Mouse (Mus musculus) lung, embryonic 15.5 days (tissue): ENCODE measurements around the gene Tspan13. TPM values are rescaled to one million over a fixed set of nuclear protein-coding genes. Genes with fewer than 3 reads are reported as not detected.

Experiments used
- ATAC-seq: fragments of 200-750 bp; cut with Nextera tagmentation; 2 replicates; pipeline ENCODE4 v1.8.0; 2017; ENCODE audit warnings: moderate number of reproducible peaks, borderline replicate concordance; ENCODE audit not compliant: low FRiP score, low TSS enrichment; ENCODE audit errors: extremely low read depth
- H3K27ac ChIP-seq: fragments of 300-500 bp; sonication (generic); 2 replicates; pipeline ENCODE4 v1.5.1; 2015; ENCODE audit warnings: moderate library complexity, mild to moderate bottlenecking, inconsistent platforms
- H3K27me3 ChIP-seq: fragments of 300-500 bp; sonication (generic); 2 replicates; pipeline ENCODE4 v1.6.1; 2015; ENCODE audit warnings: inconsistent platforms
- H3K36me3 ChIP-seq: fragments of 300-500 bp; sonication (generic); 2 replicates; pipeline ENCODE4 v1.6.1; 2015; ENCODE audit warnings: inconsistent platforms
- H3K4me1 ChIP-seq: fragments of 300-500 bp; sonication (generic); 2 replicates; pipeline ENCODE4 v1.6.1; 2015; ENCODE audit warnings: inconsistent platforms
- H3K4me2 ChIP-seq: fragments of 300-500 bp; sonication (generic); 2 replicates; pipeline ENCODE4 v1.6.1; 2015; ENCODE audit warnings: inconsistent platforms, mild to moderate bottlenecking, moderate library complexity
- H3K4me3 ChIP-seq: fragments of 300-500 bp; sonication (generic); 2 replicates; pipeline ENCODE4 v1.5.1; 2015; ENCODE audit warnings: mild to moderate bottlenecking, inconsistent platforms
- H3K9ac ChIP-seq: fragments of 300-500 bp; sonication (generic); 2 replicates; pipeline ENCODE4 v1.6.1; 2015; ENCODE audit warnings: inconsistent platforms
- H3K9me3 ChIP-seq: fragments of 300-500 bp; sonication (generic); 2 replicates; pipeline ENCODE4 v1.6.1; 2016; ENCODE audit warnings: inconsistent platforms
- WGBS: fragments of 180-500 bp; shearing (Covaris S2); methylation state at CpG from one replicate; pipeline ENCODE4 v1.1.7; 2015; 5-methylcytosine and 5-hydroxymethylcytosine counted together
- polyA plus RNA-seq: library from polyadenylated mRNA; unstranded; fragments of >200 nt; fragmentation: Nextera tagmentation; extraction: Ambion mirVana; gene quantifications from 2 replicates; pipeline ENCODE4 v1.2.1, GENCODE M21; 2015

The Tspan13 gene
- polyA plus RNA-seq, 1 experiment from 2014 or later = 131 TPM

GRCm38 (mm10) chr12:35966768-35967141 is 75.5 kb downstream of the Tspan13 start:
- WGBS = 51% methylated on average over 7 of the region's 7 CpGs
- no peaks in the 10 kb centered on the region for H3K36me3 ChIP-seq

DNA sequence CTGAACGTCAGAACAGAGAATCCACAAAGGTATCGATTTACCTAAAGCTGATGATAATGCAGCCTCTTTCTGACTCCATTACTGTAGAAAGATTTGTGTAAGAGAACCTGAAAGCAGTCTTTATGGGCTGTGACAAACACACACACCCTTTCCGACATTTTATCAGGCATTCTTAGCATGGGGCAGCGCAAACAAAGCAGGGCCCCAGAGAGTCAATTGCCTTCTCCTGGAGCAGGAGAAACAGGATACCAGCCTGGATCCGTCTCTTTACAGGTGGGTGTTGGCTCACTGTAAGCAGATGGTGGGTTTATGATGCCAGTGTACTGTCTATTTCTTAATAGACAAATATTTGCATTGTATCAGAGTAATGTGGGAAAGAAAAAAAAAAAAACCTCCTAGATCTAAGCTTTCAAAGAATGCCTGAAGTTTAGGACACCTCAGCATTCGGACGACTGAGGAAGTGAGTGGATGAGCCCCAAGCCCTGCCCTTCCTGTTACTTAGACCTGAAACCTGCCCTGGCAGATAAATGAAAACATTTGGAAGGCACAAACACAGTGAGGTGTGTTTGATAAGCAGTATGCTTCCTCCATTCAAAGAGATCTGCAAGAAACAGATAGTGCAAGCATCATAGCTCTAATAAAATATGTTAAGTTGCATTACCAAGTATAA is 76.1 kb downstream of the Tspan13 start:
- Histone ChIP-seq H3K4me2 (no peak overlapping the region), H3K4me1 (no peaks in the 10 kb centered on the region), H3K4me3 (no peak overlapping the region), H3K9ac (no peak overlapping the region), H3K36me3 (no peaks in the 10 kb centered on the region), H3K9me3 (no peaks in the 10 kb centered on the region), H3K27me3 (no peaks in the 10 kb centered on the region), H3K27ac (no peak overlapping the region)
- 38% methylated on average over 7 of the region's 7 CpGs for WGBS
- no peak for ATAC-seq

More at GRCm38 (mm10) chr12:35966768-35967141, 75.5 kb downstream of the Tspan13 start:
- Histone ChIP-seq H3K9me3 (no peaks in the 10 kb centered on the region), H3K27ac (no peak overlapping the region), H3K4me1 (no peaks in the 10 kb centered on the region), H3K27me3 (no peaks in the 10 kb centered on the region), H3K4me3 (no peak overlapping the region), H3K4me2 (no peak overlapping the region), H3K9ac (no peak overlapping the region)
- ATAC-seq = no peak

Other genes with a start within 250 kb of the Tspan13 start
- gene Agr3, start 116.9 kb downstream of the Tspan13 start, polyA plus RNA-seq = 0.73 and 0.74 TPM in 2 replicates
- gene Agr2, start 49.6 kb downstream of the Tspan13 start, polyA plus RNA-seq = 2.6 and 3.2 TPM in 2 replicates
- 36.7 and 37.2 TPM in 2 replicates for gene Ankmy2, start 114.6 kb upstream of the Tspan13 start, polyA plus RNA-seq
- 179 and 187 TPM in 2 replicates for gene Bzw2, start 115.6 kb upstream of the Tspan13 start, polyA plus RNA-seq
- not detected in 2 replicates for gene Lrrc72, start 210.9 kb upstream of the Tspan13 start, polyA plus RNA-seq